Mouse (Mus musculus) spleen, adult 2 months (tissue): ENCODE data around the gene Rnf214.

Experiments used
- CTCF ChIP-seq: fragments of 200-500 bp; IDR thresholded peaks from 2 replicates; pipeline ENCODE4 v1.5.1; 2011; ENCODE audit warnings: mild to moderate bottlenecking, inconsistent platforms; ENCODE audit not compliant: insufficient read depth, insufficient read length, insufficient replicate concordance; ENCODE audit errors: extremely low read depth
- POLR2A ChIP-seq: fragments of 200-500 bp; IDR thresholded peaks from 2 replicates; pipeline ENCODE4 v1.6.1; 2011; ENCODE audit warnings: low read depth, low read length, inconsistent platforms

DNA sequence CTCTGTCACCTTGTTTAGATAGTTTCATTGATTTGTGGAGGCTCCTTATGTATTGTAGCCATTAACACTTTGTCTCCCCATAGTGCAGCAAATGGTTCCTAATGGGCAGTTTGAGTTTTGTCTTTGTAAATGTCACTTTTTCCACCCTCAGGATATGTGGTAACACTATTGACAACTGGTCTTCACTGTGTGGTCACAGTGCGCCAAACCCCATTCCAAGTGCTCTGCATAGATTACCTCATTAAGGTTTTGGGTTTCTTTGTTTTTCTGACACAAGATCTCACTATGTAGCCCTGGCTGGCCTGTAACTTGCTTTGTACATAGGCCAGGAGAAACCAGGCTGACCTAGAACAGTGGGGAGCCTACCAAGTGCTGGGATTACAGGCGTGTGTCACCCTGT lies 73.8 kb downstream of the Rnf214 start:
- TF ChIP-seq POLR2A (no peak), CTCF (no peak)
